Mouse (Mus musculus) liver, embryonic 14.5 days (tissue): Measurements from ENCODE around the gene Wapl.
A peak's percentile ranks its signal among the peaks of the same experiment; 100 is the strongest.

ENCODE experiments used
- CTCF ChIP-seq: IDR thresholded peaks from 2 replicates; pipeline ENCODE4 v1.5.1; 2016; ENCODE audit warnings: antibody characterized with exemption, low read depth, control low read depth
- EP300 ChIP-seq: IDR thresholded peaks from 2 replicates; pipeline ENCODE4 v1.6.1; 2016; ENCODE audit warnings: antibody characterized with exemption, low read depth

DNA sequence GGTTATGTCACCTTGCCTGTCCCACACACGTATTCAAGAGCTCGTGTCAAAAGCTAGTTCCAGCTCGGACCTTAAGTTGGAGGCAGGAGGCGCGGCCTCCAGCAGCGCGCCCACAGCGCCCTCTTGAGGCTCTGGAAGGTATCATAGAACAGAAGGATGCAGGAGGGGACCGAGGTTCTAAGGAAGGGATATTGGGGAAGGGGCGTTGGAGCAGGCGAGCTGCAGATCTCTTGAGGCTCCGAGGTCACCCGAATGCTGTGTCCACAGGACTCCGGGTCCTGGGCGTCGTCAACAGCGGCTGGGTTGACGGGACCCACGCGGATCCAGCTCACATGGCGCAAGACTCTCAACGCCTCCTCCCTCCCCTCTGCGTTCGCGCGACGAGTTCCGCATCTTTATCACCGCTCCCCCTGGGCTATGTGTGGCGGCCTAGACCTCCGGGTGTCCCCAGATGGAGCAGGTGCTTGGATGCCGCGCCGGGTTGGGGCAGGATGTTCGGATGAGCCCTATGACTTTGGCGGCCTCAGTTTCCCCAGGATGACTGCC, 95.4 kb downstream of the Wapl start:
- TF ChIP-seq EP300 (no peak), CTCF (peak; percentile 97)
